Mouse (Mus musculus) heart, postnatal 4 days (tissue): ENCODE results near the gene Tet3. TPM values are rescaled to one million over a fixed set of nuclear protein-coding genes. Genes with fewer than 3 reads are reported as not detected.

Experiments used
- DNase-seq: peaks from one replicate; pipeline ENCODE4 v3.0.0; 2021
- microRNA-seq, 2 experiments: library from miRNA; unstranded; fragments of <30 nt; microRNA quantifications; one replicate each; pipeline ENCODE4 v1.2.0; 2021 to 2022
- total RNA-seq, 2 experiments: library from RNA; stranded (reverse); gene quantifications; 2 replicates each; pipeline ENCODE4 v1.2.3; 2021

Tet3 gene
- total RNA-seq, 2 experiments from 2014 or later: 51.7 to 56.7 TPM

DNA sequence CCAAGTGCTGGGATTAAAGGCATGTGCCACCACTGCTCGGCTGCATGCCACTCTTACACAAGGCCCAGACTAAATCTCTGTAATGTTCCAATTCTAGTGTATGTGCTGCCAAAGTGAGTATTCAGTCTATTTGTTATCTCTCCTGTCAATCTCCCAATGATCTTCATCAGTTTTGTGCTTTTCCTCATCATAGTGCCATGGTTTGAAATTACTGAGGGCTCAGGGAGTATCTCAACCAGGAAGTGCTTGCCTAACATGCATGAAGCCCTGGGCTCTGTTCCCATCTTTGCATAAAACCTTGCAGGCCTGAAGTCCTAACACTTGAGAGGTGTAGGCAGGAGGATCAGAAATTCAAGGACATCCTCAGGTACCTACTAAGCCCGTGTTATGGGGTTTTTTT, 136.1 kb downstream of the Tet3 start:
- no peak for DNase-seq

DNA sequence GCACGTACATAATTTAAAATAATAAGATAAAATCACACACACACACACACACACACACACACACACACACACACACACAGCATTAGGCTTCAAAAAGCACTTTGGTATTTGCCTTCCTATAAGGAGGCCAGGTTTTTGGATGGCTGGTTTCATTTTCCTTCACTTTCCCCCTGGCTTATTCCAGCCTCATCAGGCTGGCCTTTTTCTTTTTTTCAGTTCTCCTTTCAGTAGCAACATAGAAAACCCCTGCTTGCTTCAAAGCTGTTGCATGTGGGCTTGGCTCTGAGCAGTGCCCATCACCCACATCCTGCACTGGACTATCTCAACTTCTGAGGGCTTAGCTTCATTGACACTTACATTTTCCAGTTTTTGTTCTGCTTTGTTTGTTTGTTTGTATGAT, 137.0 kb downstream of the Tet3 start:
- DNase-seq: no peak

DNA sequence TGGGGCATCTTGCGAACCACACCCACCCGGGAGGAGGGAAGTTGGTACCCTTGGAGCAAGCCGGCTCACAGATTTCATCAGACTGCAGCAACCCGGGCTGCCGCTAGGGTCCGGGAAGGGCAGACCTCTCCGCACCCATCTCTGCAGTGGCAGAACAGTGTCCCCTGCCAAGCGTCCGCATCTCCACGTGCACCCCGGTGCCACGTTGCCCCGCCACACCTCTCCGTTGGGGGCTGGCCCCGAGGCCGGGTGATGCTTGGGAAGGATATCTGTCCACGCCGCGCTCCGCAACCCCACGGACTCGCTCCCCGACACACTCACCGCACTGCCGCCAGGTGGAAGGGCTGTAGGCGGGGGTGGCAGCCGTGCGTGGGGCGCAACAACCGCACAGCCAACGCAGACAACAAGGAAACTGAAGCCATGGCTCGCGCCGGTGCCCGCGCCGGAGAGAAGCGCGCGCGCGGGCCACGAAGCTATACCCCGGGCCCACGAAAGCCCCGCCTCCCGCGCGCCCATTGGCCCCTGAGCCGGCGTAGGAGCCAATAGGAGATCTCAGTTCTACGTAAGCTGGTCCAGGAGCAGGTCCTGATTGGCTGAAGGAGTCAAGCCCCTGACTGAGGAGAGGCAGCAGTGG, 141.7 kb downstream of the Tet3 start:
- DNase-seq: peak; percentile 93

DNA sequence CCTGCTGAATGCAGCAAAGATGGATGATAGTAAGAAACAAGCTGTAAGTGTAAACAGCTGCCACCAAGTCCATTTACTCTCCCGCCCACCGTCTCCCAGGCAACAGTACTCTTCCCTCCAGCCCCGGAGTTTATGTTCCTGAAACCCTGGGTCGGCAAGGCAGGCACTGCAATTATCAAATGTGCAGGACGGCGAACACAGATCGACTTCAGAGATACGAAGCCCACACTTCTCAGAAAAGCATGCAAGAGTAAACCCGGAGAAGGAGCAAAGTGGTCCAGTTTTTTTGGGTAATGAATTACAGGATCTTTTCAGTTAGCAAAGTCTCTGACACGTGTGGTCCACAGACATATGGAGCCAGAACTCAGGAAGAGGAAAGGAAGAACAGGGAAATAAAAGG, 142.9 kb downstream of the Tet3 start:
- DNase-seq: no peak

DNA sequence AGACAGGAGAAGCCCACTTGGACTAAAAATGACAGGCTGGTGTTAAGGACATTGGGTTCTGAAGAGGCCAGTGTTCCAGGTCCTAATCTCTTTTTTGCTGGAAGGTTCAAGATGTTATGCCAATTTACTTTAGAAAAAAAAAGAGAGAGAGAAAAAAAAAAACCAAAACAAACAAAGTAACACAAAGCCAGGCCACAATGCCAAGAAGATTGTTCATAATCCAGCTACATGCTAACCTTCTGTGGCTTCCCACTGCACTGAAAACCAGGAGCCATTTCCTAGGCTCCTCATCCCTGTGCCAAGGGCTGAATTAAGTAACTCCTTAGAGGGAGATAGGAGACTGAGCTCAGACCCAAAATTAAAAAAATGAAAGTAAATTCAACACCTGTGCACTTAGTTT, 143.6 kb downstream of the Tet3 start:
- no peak for DNase-seq

DNA sequence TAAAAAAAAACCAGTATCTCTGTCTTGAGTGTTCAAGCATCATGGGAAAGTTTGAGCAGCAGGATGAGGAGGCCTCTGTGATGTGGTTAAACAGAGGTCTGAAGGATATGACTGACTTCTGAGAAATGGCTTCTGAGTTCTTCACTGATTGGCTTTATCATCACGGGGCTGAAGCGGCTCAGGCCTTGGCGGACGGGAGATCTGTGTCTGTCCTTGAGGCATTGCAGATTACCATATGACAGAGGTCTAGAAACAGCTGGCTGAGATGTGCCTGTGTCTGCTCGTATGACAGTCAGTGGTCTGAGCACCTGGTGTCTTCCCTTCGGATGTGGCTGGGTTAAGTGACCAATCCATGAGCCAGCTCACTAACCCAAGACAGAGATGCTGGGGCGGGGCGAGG, 146.4 kb downstream of the Tet3 start:
- DNase-seq: no peak

Small RNAs within 50 kb of the gene (microRNA-seq; reads per million reads assigned to microRNA genes)
- 0 reads per million in 2 experiments for gene Mir6374

Other genes with a start within 250 kb of the Tet3 start
- under 1 TPM in 1 of 2 experiments, not detected in 1; 0.12 TPM for gene Slc4a5, start 239.3 kb downstream of the Tet3 start, total RNA-seq
- 10 to 100 TPM; 10.7 to 15.0 TPM for gene Mthfd2, start 133.2 kb downstream of the Tet3 start, total RNA-seq
- gene Mob1a, start 133.1 kb downstream of the Tet3 start, total RNA-seq: 10 to 100 TPM; 32.2 to 34.3 TPM
- 100 to 1,000 TPM; 232 to 238 TPM for gene Bola3, start 109.9 kb downstream of the Tet3 start, total RNA-seq
- gene Dguok, start 47.9 kb upstream of the Tet3 start, total RNA-seq: 10 to 100 TPM; 24.4 to 25.6 TPM
- gene Actg2, start 77.2 kb upstream of the Tet3 start, total RNA-seq: 10 to 100 TPM; 10.4 to 13.7 TPM
- gene Stambp, start 113.6 kb upstream of the Tet3 start, total RNA-seq: 10 to 100 TPM; 16.0 to 18.4 TPM
- not detected for gene Clec4f, start 197.1 kb upstream of the Tet3 start, total RNA-seq
- under 1 TPM; 0.56 to 0.88 TPM for gene Cd207, start 218.8 kb upstream of the Tet3 start, total RNA-seq